Mouse (Mus musculus) C2C12 (cell line): ENCODE data around the gene Gadl1.

Experiments
- CEBPB ChIP-seq: IDR thresholded peaks from one replicate; pipeline ENCODE4 v1.6.1; 2011; ENCODE audit warnings: low read depth, mild to moderate bottlenecking, control low read depth, moderate library complexity
- CTCF ChIP-seq: IDR thresholded peaks from one replicate; pipeline ENCODE4 v1.5.1; 2011; ENCODE audit not compliant: control insufficient read depth, insufficient read depth, insufficient read length
- MAX ChIP-seq: IDR thresholded peaks from one replicate; pipeline ENCODE4 v1.6.1; 2011; ENCODE audit warnings: mild to moderate bottlenecking, control low read depth
- MYOD1 ChIP-seq: IDR thresholded peaks from one replicate; pipeline ENCODE4 v1.6.1; 2011; ENCODE audit warnings: low read depth; ENCODE audit not compliant: control insufficient read depth, insufficient read length
- MYOG ChIP-seq: IDR thresholded peaks from one replicate; pipeline ENCODE4 v1.6.1; 2011; ENCODE audit not compliant: control insufficient read depth, insufficient read length; ENCODE audit errors: extremely low read depth

DNA sequence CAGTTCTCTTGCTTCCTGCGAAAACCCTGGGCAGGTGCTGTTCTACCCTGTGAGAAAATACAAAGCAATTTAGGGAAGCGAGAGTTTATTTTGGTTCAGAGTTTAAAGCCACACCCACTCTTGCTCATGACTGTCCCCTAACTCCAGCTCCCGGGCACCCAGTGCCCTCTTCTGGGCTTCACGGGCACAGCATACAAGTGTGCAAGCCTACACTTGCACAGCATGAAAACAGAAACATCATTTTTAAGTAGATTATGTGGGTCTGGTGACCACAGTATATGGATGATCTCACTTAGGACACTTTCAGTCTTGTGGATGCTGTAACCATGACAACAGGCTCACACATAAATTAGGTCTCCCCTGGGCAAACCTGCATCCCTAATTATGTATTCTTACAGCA, 149.9 kb downstream of the Gadl1 start:
- TF ChIP-seq CTCF (peak; percentile 30), CEBPB (no peak), MAX (no peak), MYOG (no peak), MYOD1 (no peak)
